Mouse (Mus musculus) embryonic facial prominence, embryonic 11.5 days (tissue): Measurements from ENCODE around the gene Ctnnd2. TPM values are rescaled to one million over a fixed set of nuclear protein-coding genes. Genes with fewer than 3 reads are reported as not detected.

ENCODE experiments used
- ATAC-seq: fragments of 200-750 bp; cut with Nextera tagmentation; replicated peaks from 2 replicates; pipeline ENCODE4 v1.8.0; 2017; ENCODE audit warnings: low read depth; ENCODE audit not compliant: insufficient number of reproducible peaks, low FRiP score, low TSS enrichment
- DNase-seq: peaks from one replicate; pipeline ENCODE4 v3.0.0-alpha.2; 2015; ENCODE audit warnings: low spot score
- H3K27ac ChIP-seq: fragments of 300-500 bp; sonication (generic); replicated peaks from 2 replicates; pipeline ENCODE4 v1.5.1; 2014; ENCODE audit warnings: mild to moderate bottlenecking, low read depth, low read length, control low read depth
- H3K27me3 ChIP-seq: fragments of 300-500 bp; sonication (generic); 2 replicates; pipeline ENCODE4 v1.6.1; 2014; ENCODE audit warnings: mild to moderate bottlenecking, low read length, moderate library complexity, mixed read lengths; ENCODE audit not compliant: control insufficient read depth, insufficient read depth
- H3K36me3 ChIP-seq: fragments of 300-500 bp; sonication (generic); replicated peaks from 2 replicates; pipeline ENCODE4 v1.6.1; 2014; ENCODE audit warnings: low read depth, mild to moderate bottlenecking, low read length, moderate library complexity, mixed read lengths; ENCODE audit not compliant: control insufficient read depth, insufficient read depth
- H3K4me1 ChIP-seq: fragments of 300-500 bp; sonication (generic); 2 replicates; pipeline ENCODE4 v1.6.1; 2014; ENCODE audit warnings: low read length, mixed read lengths; ENCODE audit not compliant: control insufficient read depth, insufficient read depth
- H3K4me2 ChIP-seq: fragments of 300-500 bp; sonication (generic); 2 replicates; pipeline ENCODE4 v1.6.1; 2014; ENCODE audit warnings: low read depth, mild to moderate bottlenecking, control low read depth, low read length, moderate library complexity
- H3K4me3 ChIP-seq: fragments of 300-500 bp; sonication (generic); 2 replicates; pipeline ENCODE4 v1.5.1; 2014; ENCODE audit warnings: low read depth, low read length, control low read depth
- H3K9ac ChIP-seq: fragments of 300-500 bp; sonication (generic); replicated peaks from 2 replicates; pipeline ENCODE4 v1.6.1; 2014; ENCODE audit warnings: mild to moderate bottlenecking, control low read depth, low read length
- H3K9me3 ChIP-seq: fragments of 300-500 bp; sonication (generic); replicated peaks from 2 replicates; pipeline ENCODE4 v1.6.1; 2016; ENCODE audit warnings: mild to moderate bottlenecking, low read length, inconsistent platforms, mixed read lengths; ENCODE audit not compliant: control insufficient read depth
- WGBS: fragments of 180-500 bp; shearing (Covaris S2); extraction: QIAGEN DNeasy Blood & Tissue Kit; methylation state at CpG from one replicate; pipeline ENCODE4 v1.1.7; 2014; 5-methylcytosine and 5-hydroxymethylcytosine counted together
- polyA plus RNA-seq: library from polyadenylated mRNA; unstranded; fragments of >200 nt; fragmentation: Nextera tagmentation; extraction: Ambion mirVana; gene quantifications from 2 replicates; pipeline ENCODE4 v1.2.1, GENCODE M21; 2014

Ctnnd2 gene
- polyA plus RNA-seq, 1 experiment from 2014 or later: 9.6 TPM

DNA sequence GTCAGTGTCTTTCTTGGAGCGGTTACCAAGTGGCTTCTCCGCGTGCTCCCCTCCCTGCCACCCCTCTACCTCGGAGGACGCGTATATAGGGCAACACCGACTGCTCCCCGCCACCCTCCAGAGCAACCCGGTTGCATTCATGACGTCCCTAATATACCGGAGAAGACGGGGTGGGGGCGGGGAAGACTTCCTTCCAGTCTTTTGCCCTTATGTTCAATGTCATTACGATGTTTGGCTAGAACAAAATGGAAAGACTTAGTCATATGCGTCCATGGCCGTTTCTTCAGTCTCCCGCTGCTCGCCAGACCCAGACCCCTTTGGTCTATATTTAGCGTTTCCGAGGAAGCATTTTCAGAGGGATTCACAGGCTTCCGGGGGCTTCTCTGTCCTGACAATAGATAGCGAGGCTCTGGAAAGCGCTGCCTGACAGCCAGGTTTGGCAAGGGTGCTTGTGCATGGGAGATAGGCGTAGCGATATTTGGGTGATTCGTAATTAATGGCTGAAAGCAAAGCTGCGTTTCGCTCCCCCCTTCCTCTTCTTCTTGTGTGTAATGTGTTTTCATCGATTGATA, 1.1 kb downstream of the Ctnnd2 start:
- H3K4me2 ChIP-seq: peak overlapping the region; percentile 91
- peak; percentile 70 for ATAC-seq
- no peaks in the 10 kb centered on the region for H3K36me3 ChIP-seq
- no peaks in the 10 kb centered on the region for H3K9me3 ChIP-seq
- H3K27me3 ChIP-seq: peaks cover 2% of the 10 kb centered on the region; the same call in 1 of the 2 replicates
- peak overlapping the region; percentile 70 for H3K9ac ChIP-seq
- DNase-seq: peak; percentile 15
- peak overlapping the region; percentile 56; the same call in 1 of the 2 replicates for H3K27ac ChIP-seq
- H3K4me1 ChIP-seq: no peaks in the 10 kb centered on the region
- WGBS: under 1% methylated on average over 29 of the region's 29 CpGs
- H3K4me3 ChIP-seq: peak overlapping the region; percentile 67

DNA sequence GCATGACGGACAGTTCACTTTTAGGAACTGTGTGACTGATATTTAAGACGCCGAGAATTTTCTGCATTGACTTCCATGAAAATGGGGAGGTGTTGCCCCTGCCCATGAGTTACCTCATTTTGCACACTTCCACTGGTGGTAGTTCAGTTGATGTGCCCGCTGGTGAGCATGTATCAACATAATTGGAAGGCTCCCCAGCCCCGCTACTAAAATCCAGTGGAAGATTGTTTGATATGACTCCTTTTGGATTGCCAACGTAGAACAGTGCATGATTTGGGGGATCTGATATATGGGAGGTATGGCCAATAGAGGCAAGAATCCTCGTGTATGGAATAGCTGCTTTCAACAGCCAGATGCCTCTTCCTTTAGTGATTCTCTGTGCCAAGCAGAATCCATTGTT, 1.9 kb downstream of the Ctnnd2 start:
- WGBS: 45% methylated on average over 7 of the region's 7 CpGs
- no peaks in the 10 kb centered on the region for H3K36me3 ChIP-seq
- H3K27ac ChIP-seq: no peak overlapping the region
- H3K9ac ChIP-seq: no peak overlapping the region
- DNase-seq: no peak
- no peak overlapping the region for H3K4me2 ChIP-seq
- no peaks in the 10 kb centered on the region for H3K9me3 ChIP-seq
- ATAC-seq: no peak
- H3K4me1 ChIP-seq: no peaks in the 10 kb centered on the region
- peak overlapping the region; percentile 67; the same call in 1 of the 2 replicates for H3K4me3 ChIP-seq
- H3K27me3 ChIP-seq: peaks cover 2% of the 10 kb centered on the region; the same call in 1 of the 2 replicates

DNA sequence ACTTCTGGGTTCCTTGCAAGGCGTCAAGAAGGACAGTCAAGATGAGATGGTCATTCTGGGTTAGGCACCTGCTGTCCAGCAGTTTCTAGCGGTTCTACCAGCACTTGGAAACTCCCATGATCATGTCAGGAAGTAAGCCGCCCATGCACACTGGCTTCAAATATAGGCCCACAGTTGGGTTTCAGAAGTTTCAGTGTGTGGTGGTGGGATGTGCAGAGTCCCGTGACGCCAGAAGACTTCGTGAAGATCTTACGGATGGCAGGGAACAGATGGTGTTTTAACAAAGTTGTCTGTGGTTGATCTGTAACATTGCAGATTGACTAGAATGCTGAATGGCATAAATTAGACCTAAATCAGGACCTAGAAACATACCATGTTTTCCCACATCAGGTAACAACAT, 11.6 kb downstream of the Ctnnd2 start:
- Histone ChIP-seq H3K4me1 (no peaks in the 10 kb centered on the region), H3K9ac (no peak overlapping the region), H3K4me3 (no peak overlapping the region), H3K36me3 (no peaks in the 10 kb centered on the region), H3K27ac (no peak overlapping the region), H3K27me3 (no peaks in the 10 kb centered on the region), H3K4me2 (no peak overlapping the region), H3K9me3 (no peaks in the 10 kb centered on the region)
- WGBS: 89% methylated on average over 7 of the region's 7 CpGs
- no peak for DNase-seq
- no peak for ATAC-seq

DNA sequence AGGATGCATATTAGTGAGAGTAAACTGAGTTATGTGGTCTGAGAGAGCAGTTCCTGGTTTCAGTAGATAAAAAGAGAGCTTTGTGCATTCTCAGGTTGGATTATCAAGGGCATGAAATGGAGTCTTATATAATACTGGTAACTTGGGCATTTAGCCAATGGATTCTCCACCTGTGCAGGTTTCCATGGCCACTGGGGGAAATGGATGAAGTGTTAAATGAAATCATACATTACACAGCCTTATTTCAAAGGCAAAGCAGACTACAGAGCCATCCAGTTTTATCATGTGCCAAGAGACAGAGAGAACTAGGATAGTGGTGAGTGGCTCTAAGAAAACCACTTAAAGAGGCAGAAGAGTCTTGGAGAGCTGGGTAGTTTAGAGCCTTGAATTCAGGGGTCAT, 18.5 kb downstream of the Ctnnd2 start:
- ATAC-seq: no peak
- H3K9me3 ChIP-seq: no peaks in the 10 kb centered on the region
- no peak overlapping the region for H3K4me3 ChIP-seq
- H3K4me1 ChIP-seq: no peaks in the 10 kb centered on the region
- no peak overlapping the region for H3K27ac ChIP-seq
- no peak overlapping the region for H3K9ac ChIP-seq
- no peaks in the 10 kb centered on the region for H3K36me3 ChIP-seq
- H3K27me3 ChIP-seq: no peaks in the 10 kb centered on the region
- DNase-seq: no peak
- H3K4me2 ChIP-seq: no peak overlapping the region

DNA sequence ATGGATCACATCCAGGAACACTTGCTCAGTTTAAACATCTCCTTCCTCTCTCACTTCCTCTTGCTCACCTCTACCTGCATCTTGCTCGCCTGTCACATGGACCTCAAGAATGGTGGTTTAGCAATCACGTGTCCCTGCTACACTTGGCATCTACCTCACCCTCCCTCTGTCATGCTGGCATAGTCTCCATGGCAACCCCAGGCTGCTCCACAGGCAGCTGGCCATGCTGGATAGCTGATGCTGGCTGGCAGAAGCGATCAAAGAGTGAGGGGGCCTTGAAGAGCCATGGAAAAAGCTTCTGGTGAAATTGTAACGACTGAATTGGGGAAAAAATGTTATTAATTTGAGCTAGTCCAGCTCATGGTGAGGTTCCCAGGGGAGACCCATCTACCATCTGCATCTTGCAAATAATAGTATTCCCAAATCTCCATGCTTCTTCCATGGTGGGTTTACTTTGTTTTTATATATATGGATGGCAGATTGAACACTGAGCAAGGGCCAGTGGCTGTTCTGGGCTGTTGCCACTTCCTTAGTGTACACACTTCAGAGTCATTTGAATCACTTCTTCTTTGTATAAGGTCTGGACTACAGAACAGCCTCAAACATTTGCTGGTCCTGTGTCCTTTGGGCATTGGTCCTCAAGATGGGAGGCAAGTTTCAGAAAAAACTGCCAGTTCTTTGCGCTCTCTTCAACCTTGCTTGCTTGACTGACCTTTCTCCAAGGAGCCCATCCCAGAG, 19.7 kb downstream of the Ctnnd2 start:
- no peak overlapping the region for H3K27ac ChIP-seq
- no peak overlapping the region for H3K4me3 ChIP-seq
- no peaks in the 10 kb centered on the region for H3K4me1 ChIP-seq
- DNase-seq: no peak
- no peak overlapping the region for H3K9ac ChIP-seq
- H3K4me2 ChIP-seq: no peak overlapping the region
- ATAC-seq: no peak
- no peaks in the 10 kb centered on the region for H3K27me3 ChIP-seq
- H3K9me3 ChIP-seq: no peaks in the 10 kb centered on the region
- WGBS: 64% methylated on average over 5 of the region's 5 CpGs
- no peaks in the 10 kb centered on the region for H3K36me3 ChIP-seq

DNA sequence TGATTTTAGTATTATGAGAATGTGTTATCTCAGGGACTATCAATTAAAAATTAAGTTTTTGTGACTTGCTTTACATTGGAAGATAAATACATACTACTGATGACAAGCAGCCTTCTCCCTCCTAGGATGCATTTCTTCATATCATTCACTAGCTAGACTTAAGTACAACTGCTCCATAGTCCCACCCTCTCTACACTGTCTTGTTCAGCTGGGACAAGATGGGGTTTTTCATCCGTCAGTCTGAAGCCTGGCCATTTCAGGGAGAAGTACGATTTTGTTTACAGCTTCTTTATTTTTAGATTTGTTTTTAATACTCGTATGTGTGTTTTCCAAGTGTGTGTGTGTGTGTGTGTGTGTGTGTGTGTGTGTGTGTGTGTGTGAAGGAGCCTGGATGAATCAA, 26.0 kb downstream of the Ctnnd2 start:
- Histone ChIP-seq H3K27me3 (no peaks in the 10 kb centered on the region), H3K4me2 (no peak overlapping the region), H3K27ac (no peak overlapping the region), H3K9ac (no peak overlapping the region), H3K4me3 (no peak overlapping the region), H3K36me3 (no peaks in the 10 kb centered on the region), H3K4me1 (no peaks in the 10 kb centered on the region), H3K9me3 (no peaks in the 10 kb centered on the region)
- ATAC-seq: no peak
- no peak for DNase-seq
- 75% methylated on average over 3 of the region's 3 CpGs for WGBS

DNA sequence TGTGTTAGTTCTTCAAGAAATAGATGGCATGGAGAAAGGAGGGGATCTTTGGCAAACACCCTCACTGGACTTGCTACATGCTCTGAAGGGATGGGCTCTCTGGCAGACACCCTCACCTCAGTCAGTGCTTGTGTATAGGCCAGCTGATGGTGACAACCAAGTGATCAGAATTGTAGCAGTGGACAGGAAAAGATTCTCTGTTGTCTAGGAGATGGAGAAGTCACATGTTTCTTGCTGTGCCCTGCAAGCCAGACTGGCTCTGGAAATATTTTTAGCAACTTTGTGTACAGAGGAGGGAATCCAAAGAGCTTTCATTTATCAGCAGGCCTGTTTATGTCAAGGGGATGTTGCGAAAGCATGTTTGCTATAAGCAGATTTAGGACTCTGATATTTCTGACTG, 27.4 kb downstream of the Ctnnd2 start:
- ATAC-seq (no peak), DNase-seq (no peak)
- Histone ChIP-seq H3K36me3 (no peaks in the 10 kb centered on the region), H3K4me2 (no peak overlapping the region), H3K27me3 (no peaks in the 10 kb centered on the region), H3K27ac (no peak overlapping the region), H3K9ac (no peak overlapping the region), H3K4me1 (no peaks in the 10 kb centered on the region), H3K9me3 (no peaks in the 10 kb centered on the region), H3K4me3 (no peak overlapping the region)
- WGBS: 93% methylated on average over 1 of the region's 1 CpGs

DNA sequence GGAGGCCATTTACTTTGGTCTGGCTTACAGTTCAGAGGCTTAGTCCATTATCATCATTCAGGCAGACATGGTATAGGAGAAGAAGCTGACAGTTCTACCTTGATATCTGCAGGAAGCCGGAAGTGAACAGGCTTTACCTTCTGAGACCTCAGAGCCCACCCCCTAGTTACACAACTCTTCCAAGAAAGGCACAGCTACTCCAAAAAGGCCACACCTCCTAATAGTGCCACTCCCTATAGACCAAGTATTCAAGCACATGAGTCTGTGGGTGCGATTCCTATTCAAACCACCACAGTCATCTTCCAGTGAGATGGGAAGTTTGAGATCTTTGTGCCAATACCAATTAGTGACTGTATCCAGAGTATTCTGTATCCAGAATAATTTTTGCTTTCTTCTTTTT, 28.8 kb downstream of the Ctnnd2 start:
- no peak overlapping the region for H3K9ac ChIP-seq
- ATAC-seq (no peak), DNase-seq (no peak)
- no peaks in the 10 kb centered on the region for H3K4me1 ChIP-seq
- H3K36me3 ChIP-seq: no peaks in the 10 kb centered on the region
- no peaks in the 10 kb centered on the region for H3K27me3 ChIP-seq
- no peak overlapping the region for H3K4me3 ChIP-seq
- no peak overlapping the region for H3K27ac ChIP-seq
- no peaks in the 10 kb centered on the region for H3K9me3 ChIP-seq
- H3K4me2 ChIP-seq: no peak overlapping the region
- 98% methylated on average over 2 of the region's 2 CpGs for WGBS
